Mouse (Mus musculus) megakaryocyte, embryonic 14.5 days (primary cell): ENCODE measurements at regions not wholly inside any gene's neighbourhood (a gene's known extent, or its start where the extent isn't known, plus 50 kb on each side); places are given as distances from the start of the nearest gene placed in this dataset.

Experiments used
- H3K27me3 ChIP-seq: replicated peaks from 2 replicates; pipeline ENCODE3; 2012; ENCODE audit warnings: inconsistent platforms
- H3K36me3 ChIP-seq: replicated peaks from 2 replicates; pipeline ENCODE3; 2012; ENCODE audit warnings: low read length, inconsistent platforms, mixed read lengths
- H3K4me1 ChIP-seq: 2 replicates; pipeline ENCODE4 v1.6.1; 2012; ENCODE audit warnings: inconsistent platforms
- H3K4me3 ChIP-seq: replicated peaks from 2 replicates; pipeline ENCODE3; 2012; ENCODE audit warnings: moderate library complexity, mild to moderate bottlenecking, inconsistent platforms
- H3K9me3 ChIP-seq: 2 replicates; pipeline ENCODE4 v1.6.1; 2012; ENCODE audit warnings: inconsistent platforms
- FLI1 ChIP-seq: IDR thresholded peaks from 2 replicates; pipeline ENCODE4 v1.6.1; 2012; ENCODE audit warnings: low read length, inconsistent platforms, mixed read lengths
- GATA1 ChIP-seq: IDR thresholded peaks from 3 replicates; pipeline ENCODE4 v1.6.1; 2012; ENCODE audit warnings: mixed read lengths, low read length, inconsistent platforms, borderline replicate concordance

DNA sequence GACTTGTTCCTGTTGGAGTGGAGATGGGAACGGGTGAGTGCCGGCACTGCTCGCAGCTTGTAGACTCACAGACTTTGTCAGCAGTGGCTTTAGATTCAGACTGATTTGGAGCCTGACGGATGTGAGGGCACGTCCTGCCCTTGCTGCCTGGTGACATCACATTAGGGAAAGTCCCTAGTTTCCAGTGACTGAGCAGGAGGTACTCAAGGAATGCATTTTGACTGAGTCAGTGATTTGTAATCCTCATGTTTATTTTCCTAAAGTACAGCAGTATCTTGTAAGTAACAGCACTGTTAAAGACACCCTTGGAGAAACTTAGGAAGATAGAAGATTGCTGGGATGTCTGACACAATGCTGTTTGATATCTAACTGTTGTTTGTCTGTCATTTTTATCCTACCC lies 317.6 kb downstream of the Gpat3 start:
- H3K27me3 ChIP-seq, result no peaks in the 10 kb centered on the region
- H3K9me3 ChIP-seq, result peaks cover 6% of the 10 kb centered on the region; the same call in 1 of the 2 replicates
- no peak for TF ChIP-seq GATA1
- no peak for TF ChIP-seq FLI1
- no peak overlapping the region for H3K4me3 ChIP-seq
- H3K36me3 ChIP-seq, result no peaks in the 10 kb centered on the region
- H3K4me1 ChIP-seq, result no peaks in the 10 kb centered on the region

GRCm38 (mm10) chr5:101157416-101157815 lies 311.9 kb downstream of the Gpat3 start:
- Histone ChIP-seq H3K36me3 (no peaks in the 10 kb centered on the region), H3K27me3 (no peaks in the 10 kb centered on the region)
- TF ChIP-seq FLI1, result no peak
- no peak for TF ChIP-seq GATA1

GRCm38 (mm10) chr5:101146345-101146744 lies 300.8 kb downstream of the Gpat3 start:
- Histone ChIP-seq H3K36me3 (no peaks in the 10 kb centered on the region), H3K4me1 (no peaks in the 10 kb centered on the region), H3K9me3 (peaks cover 11% of the 10 kb centered on the region), H3K27me3 (no peaks in the 10 kb centered on the region), H3K4me3 (peak overlapping the region; percentile 6)
- no peak for TF ChIP-seq GATA1
- TF ChIP-seq FLI1, result no peak

More at GRCm38 (mm10) chr5:101157416-101157815, 311.9 kb downstream of the Gpat3 start:
- H3K4me1 ChIP-seq, result no peaks in the 10 kb centered on the region
- H3K9me3 ChIP-seq, result peaks cover 3% of the 10 kb centered on the region; the same call in 1 of the 2 replicates
- no peak overlapping the region for H3K4me3 ChIP-seq

GRCm38 (mm10) chr5:101124941-101125453 lies 279.5 kb downstream of the Gpat3 start:
- H3K36me3 ChIP-seq, result no peaks in the 10 kb centered on the region
- peaks cover 18% of the 10 kb centered on the region for H3K9me3 ChIP-seq
- H3K27me3 ChIP-seq, result no peaks in the 10 kb centered on the region
- TF ChIP-seq FLI1 (no peak), GATA1 (no peak)
- H3K4me3 ChIP-seq, result no peak overlapping the region
- no peaks in the 10 kb centered on the region for H3K4me1 ChIP-seq

DNA sequence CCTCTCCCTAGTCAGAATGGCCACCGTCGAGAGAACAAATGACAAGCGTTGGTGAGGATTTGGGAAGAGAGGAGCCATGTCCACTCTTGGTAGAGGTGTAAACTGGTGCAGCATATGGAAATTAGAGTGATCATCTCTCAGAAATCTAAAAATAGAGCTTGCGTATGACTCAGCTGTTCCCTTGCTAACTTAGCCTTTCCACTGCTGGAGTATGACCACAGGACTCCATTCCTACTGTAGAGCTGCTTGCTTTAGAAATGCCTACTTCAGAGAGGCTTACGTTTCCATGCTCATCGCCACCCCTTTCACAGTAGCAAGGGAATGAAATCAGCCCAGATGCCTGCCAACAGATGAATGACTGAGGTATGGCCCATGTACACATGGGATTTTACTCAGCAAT lies 277.4 kb downstream of the Gpat3 start:
- H3K9me3 ChIP-seq, result peaks cover 18% of the 10 kb centered on the region
- H3K36me3 ChIP-seq, result no peaks in the 10 kb centered on the region
- H3K27me3 ChIP-seq, result no peaks in the 10 kb centered on the region
- no peaks in the 10 kb centered on the region for H3K4me1 ChIP-seq
- TF ChIP-seq FLI1 (no peak), GATA1 (no peak)
- H3K4me3 ChIP-seq, result no peak overlapping the region

GRCm38 (mm10) chr5:101120509-101121201 lies 275.1 kb downstream of the Gpat3 start:
- Histone ChIP-seq H3K4me1 (no peaks in the 10 kb centered on the region), H3K36me3 (no peaks in the 10 kb centered on the region), H3K9me3 (peaks cover 11% of the 10 kb centered on the region), H3K27me3 (no peaks in the 10 kb centered on the region), H3K4me3 (no peak overlapping the region)
- TF ChIP-seq GATA1 (no peak), FLI1 (no peak)

GRCm38 (mm10) chr5:101112151-101112769 lies 266.7 kb downstream of the Gpat3 start:
- H3K9me3 ChIP-seq, result peaks cover 13% of the 10 kb centered on the region
- H3K36me3 ChIP-seq, result no peaks in the 10 kb centered on the region
- no peaks in the 10 kb centered on the region for H3K4me1 ChIP-seq
- TF ChIP-seq FLI1 (no peak), GATA1 (no peak)
- H3K4me3 ChIP-seq, result no peak overlapping the region
- no peaks in the 10 kb centered on the region for H3K27me3 ChIP-seq

GRCm38 (mm10) chr5:101111619-101112018 lies 266.1 kb downstream of the Gpat3 start:
- TF ChIP-seq FLI1 (no peak), GATA1 (no peak)
- Histone ChIP-seq H3K36me3 (no peaks in the 10 kb centered on the region), H3K4me1 (no peaks in the 10 kb centered on the region), H3K9me3 (peaks cover 16% of the 10 kb centered on the region), H3K27me3 (no peaks in the 10 kb centered on the region), H3K4me3 (no peak overlapping the region)

GRCm38 (mm10) chr5:101100975-101101699 lies 255.6 kb downstream of the Gpat3 start:
- TF ChIP-seq FLI1 (no peak), GATA1 (no peak)
- H3K27me3 ChIP-seq, result no peaks in the 10 kb centered on the region

More at GRCm38 (mm10) chr5:101100975-101101699, 255.6 kb downstream of the Gpat3 start:
- no peak overlapping the region for H3K4me3 ChIP-seq
- H3K9me3 ChIP-seq, result peaks cover 12% of the 10 kb centered on the region
- no peaks in the 10 kb centered on the region for H3K4me1 ChIP-seq
- H3K36me3 ChIP-seq, result no peaks in the 10 kb centered on the region
